Comparison of ENCODE assay signal across 8 mouse cellular contexts in the genomic region with DNA sequence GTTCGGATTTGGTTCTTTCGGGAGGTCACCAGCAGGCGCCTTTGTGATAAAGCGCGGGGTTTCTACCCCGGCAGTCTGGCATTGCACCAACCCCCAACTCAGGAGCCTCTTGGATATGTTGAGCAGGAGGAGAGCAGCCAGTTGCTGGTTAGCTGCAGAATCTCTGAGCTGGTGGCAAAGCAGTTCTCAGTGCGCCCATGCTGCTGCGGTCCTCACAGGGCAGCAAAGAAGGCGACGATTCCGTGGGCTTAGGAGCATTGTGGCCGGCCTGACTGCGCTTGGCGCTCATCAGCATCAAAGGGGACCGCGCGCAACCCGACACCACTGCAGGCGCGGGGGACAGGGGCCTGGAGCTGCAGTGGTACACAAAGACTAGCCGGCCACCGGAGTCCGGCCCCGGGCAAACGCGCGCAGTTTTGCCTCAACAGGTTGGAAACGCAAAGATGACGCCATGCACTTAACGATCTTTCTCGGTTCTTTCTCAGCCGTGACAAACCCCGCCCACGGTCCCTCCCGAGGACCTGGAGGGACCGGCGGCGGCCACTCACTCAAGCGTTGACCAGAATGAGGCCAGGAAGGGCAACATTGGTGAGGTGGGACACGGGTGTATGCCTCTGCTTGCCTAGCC. TPM values are rescaled to one million over a fixed set of nuclear protein-coding genes. Genes with fewer than 3 reads are reported as not detected.
DNase-seq lines count a peak whose midpoint lies in the region; ATAC-seq and TF ChIP-seq lines count a peak whose summit lies in the region.

No protein-coding gene starts in this region.

- TF ChIP-seq POLR2A in liver, adult 2 months (IDR thresholded peaks at IDR 0.05; ENCODE audit: extremely low read depth, insufficient read depth, low read length) = no peak

- peaks cover 32% of the 10 kb centered on the region for H3K4me1 ChIP-seq in hindbrain, embryonic 13.5 days (replicated peaks)
- H3K4me1 ChIP-seq in liver, adult 2 months (ENCODE audit: control insufficient read depth, insufficient read depth, low read length) = 0 out of 2 replicates have a peak, but pooled peaks cover 5% of the 10 kb centered on the region
- H3K4me1 ChIP-seq in neural tube, embryonic 12.5 days = peaks cover 28% of the 10 kb centered on the region

- H3K27me3 ChIP-seq in hindbrain, embryonic 13.5 days = peaks cover 37% of the 10 kb centered on the region
- H3K27me3 ChIP-seq in liver, adult 2 months (ENCODE audit: control insufficient read depth, insufficient read depth, low read length) = peaks cover 10% of the 10 kb centered on the region; the same call in 1 of the 2 replicates
- H3K27me3 ChIP-seq in neural tube, embryonic 12.5 days (replicated peaks) = peaks cover 16% of the 10 kb centered on the region

- TF ChIP-seq CTCF in left cerebral cortex, adult 2 months (IDR thresholded peaks at IDR 0.05) = no peak
- TF ChIP-seq CTCF in liver, adult 2 months (IDR thresholded peaks at IDR 0.05; ENCODE audit: low read depth, low read length) = no peak

- WGBS in hindbrain, embryonic 13.5 days = under 1% methylated on average over 40 of the region's 40 CpGs
- WGBS in liver, adult 2 months = 6% methylated on average over 40 of the region's 40 CpGs
- WGBS in neural tube, embryonic 12.5 days = under 1% methylated on average over 40 of the region's 40 CpGs

- ATAC-seq in hindbrain, embryonic 13.5 days (ENCODE audit: low FRiP score) = peak; percentile 37; the same call in 1 of the 2 replicates
- peak; percentile 56 for ATAC-seq in neural tube, embryonic 12.5 days (ENCODE audit: low FRiP score, low read depth)

- H3K4me3 ChIP-seq in left cerebral cortex, adult 2 months = peak overlapping the region; percentile 39
- H3K4me3 ChIP-seq in hindbrain, embryonic 13.5 days = peak overlapping the region; percentile 49
- peak overlapping the region; percentile 34; the same call in 1 of the 2 replicates for H3K4me3 ChIP-seq in liver, adult 2 months (ENCODE audit: insufficient read depth, low read depth, low read length)
- peak overlapping the region; percentile 42 for H3K4me3 ChIP-seq in neural tube, embryonic 12.5 days

- H3K9ac ChIP-seq in hindbrain, embryonic 13.5 days = peak overlapping the region; percentile 67
- no peak overlapping the region for H3K9ac ChIP-seq in liver, adult 2 months (ENCODE audit: low read depth, low read length)
- H3K9ac ChIP-seq in neural tube, embryonic 12.5 days = peak overlapping the region; percentile 58

- no peak for DNase-seq in left cerebral cortex, adult 2 months (ENCODE audit: extremely low spot score in 1 of 2, low spot score in 2 of 2)
- DNase-seq in left cerebral cortex, postnatal 36 days (ENCODE audit: low spot score in 2 of 2) = no peak
- DNase-seq in embryo, embryonic 11 days = peak; percentile 88
- DNase-seq in liver, adult 2 months (ENCODE audit: extremely low read depth, low read depth, low spot score) = no peak
- no peak for DNase-seq in cerebellum, postnatal 25 days
- DNase-seq in layer of hippocampus, postnatal 36 days = no peak

- H3K4me2 ChIP-seq in hindbrain, embryonic 13.5 days = peak overlapping the region; percentile 93
- peak overlapping the region; percentile 92 for H3K4me2 ChIP-seq in neural tube, embryonic 12.5 days (replicated peaks)

- H3K9me3 ChIP-seq in hindbrain, embryonic 13.5 days = no peaks in the 10 kb centered on the region
- no peaks in the 10 kb centered on the region for H3K9me3 ChIP-seq in neural tube, embryonic 12.5 days

- intact Hi-C loops in left cerebral cortex, adult 2 months (cut with DNase I) = no loop called here
- intact Hi-C loops in left cerebral cortex, postnatal 36 days (cut with DNase I) = no loop called here

- H3K36me3 ChIP-seq in hindbrain, embryonic 13.5 days = no peaks in the 10 kb centered on the region
- H3K36me3 ChIP-seq in liver, adult 2 months (ENCODE audit: control insufficient read depth, insufficient read depth, low read length) = no peaks in the 10 kb centered on the region
- no peaks in the 10 kb centered on the region for H3K36me3 ChIP-seq in neural tube, embryonic 12.5 days

- H3K27ac ChIP-seq in left cerebral cortex, adult 2 months = no peak overlapping the region
- H3K27ac ChIP-seq in hindbrain, embryonic 13.5 days = peak overlapping the region; percentile 30
- H3K27ac ChIP-seq in liver, adult 2 months (replicated peaks; ENCODE audit: insufficient read depth, low read depth, low read length) = no peak overlapping the region
- no peak overlapping the region for H3K27ac ChIP-seq in neural tube, embryonic 12.5 days

- no peaks in the 10 kb centered on the region for H3K79me2 ChIP-seq in liver, adult 2 months (ENCODE audit: control insufficient read depth, insufficient read depth, low read length)

RNA-seq across cellular contexts. Expression of a gene that starts 0.9 kb away (rescaled TPM):
- total RNA-seq in left cerebral cortex, adult 2 months (2021) = 1 to 10 TPM; 3.6 to 3.8 TPM
- 1 to 10 TPM; 3.3 to 4.3 TPM for total RNA-seq in left cerebral cortex, postnatal 36 days (2021)
- 53.1 and 62.7 TPM in 2 replicates for polyA plus RNA-seq in hindbrain, embryonic 13.5 days (2015; fragmentation: Nextera tagmentation; extraction: Ambion mirVana)
- 260 and 348 TPM in 2 replicates for total RNA-seq in liver, adult 2 months (2014; rRNA removed)
- polyA plus RNA-seq in liver, adult 2 months (2012; rRNA removed) = 452 and 472 TPM in 2 replicates
- polyA plus RNA-seq in neural tube, embryonic 12.5 days (2016; fragmentation: Nextera tagmentation; extraction: Ambion mirVana) = 106 and 107 TPM in 2 replicates
- total RNA-seq in layer of hippocampus, postnatal 36 days (2021) = 1 to 10 TPM; 3.1 to 4.4 TPM

Comparison
In these comparisons a context has a peak if more than half of its experiments do, and no peak if none do; other contexts are left out.
1. RNA of a gene that starts 0.9 kb away (total RNA-seq): 260 to 348 TPM in liver, adult 2 months; 3.1 to 4.4 TPM in layer of hippocampus, postnatal 36 days, 3.3 to 4.3 TPM in left cerebral cortex, postnatal 36 days and 3.6 to 3.8 TPM in left cerebral cortex, adult 2 months; every median in the first group is over 10 times any median in the second.
2. Peak in every context shown above with its lines, with median percentiles within 50 percentile points of each other: H3K4me3 ChIP-seq.